Mouse (Mus musculus): Measurements from ENCODE around the gene Alox15.
"Not testable (repeated sequence)": the region's sequence is repeated elsewhere in the genome, so short reads cannot be mapped to it uniquely, and the experiment has no call there.

Gene Alox15

GRCm38 (mm10) chr11:70351868-70352267, at the start of gene Alox15:
TSS of gene Alox15 (minus strand) at chr11:70352031.
- DNase-seq (ENCODE audit: low read depth, low spot score): no peak

- peak; percentile 33 for DNase-seq (ENCODE audit: low read depth, low spot score)
Measured at GRCm38 (mm10) chr11:70389421-70389820, 37.6 kb upstream of the Alox15 start.

GRCm38 (mm10) chr11:70387436-70387835, 35.6 kb upstream of the Alox15 start:
- DNase-seq (ENCODE audit: low read depth, low spot score): no peak

- DNase-seq (ENCODE audit: low read depth, low spot score): no peak
Measured at GRCm38 (mm10) chr11:70384136-70384535, 32.3 kb upstream of the Alox15 start.

GRCm38 (mm10) chr11:70381330-70381729, 29.5 kb upstream of the Alox15 start:
- no peak for DNase-seq (ENCODE audit: low read depth, low spot score)

- no peak for DNase-seq (ENCODE audit: low read depth, low spot score)
Measured at GRCm38 (mm10) chr11:70380478-70381005, 28.7 kb upstream of the Alox15 start.

- peak; percentile 27 for DNase-seq (ENCODE audit: low read depth, low spot score)
Measured at GRCm38 (mm10) chr11:70376054-70376453, 24.2 kb upstream of the Alox15 start.

GRCm38 (mm10) chr11:70374302-70374701, 22.5 kb upstream of the Alox15 start:
- no peak for DNase-seq (ENCODE audit: low read depth, low spot score)

GRCm38 (mm10) chr11:70372849-70373557, 21.2 kb upstream of the Alox15 start:
- no peak for DNase-seq (ENCODE audit: low read depth, low spot score)

- no peak for DNase-seq (ENCODE audit: low read depth, low spot score)
Measured at GRCm38 (mm10) chr11:70372396-70372795, 20.6 kb upstream of the Alox15 start.

GRCm38 (mm10) chr11:70368626-70369025, 16.8 kb upstream of the Alox15 start:
- not testable (repeated sequence) for DNase-seq (ENCODE audit: low read depth, low spot score)

GRCm38 (mm10) chr11:70367701-70368100, 15.9 kb upstream of the Alox15 start:
- DNase-seq (ENCODE audit: low read depth, low spot score): not testable (repeated sequence)

GRCm38 (mm10) chr11:70348630-70349029, 3.2 kb downstream of the Alox15 start:
- DNase-seq (ENCODE audit: low read depth, low spot score): no peak

GRCm38 (mm10) chr11:70347861-70348260, 4.0 kb downstream of the Alox15 start:
- DNase-seq (ENCODE audit: low read depth, low spot score): no peak

GRCm38 (mm10) chr11:70345546-70345945, 6.3 kb downstream of the Alox15 start:
- DNase-seq (ENCODE audit: low read depth, low spot score): no peak

- DNase-seq (ENCODE audit: low read depth, low spot score): no peak
Measured at GRCm38 (mm10) chr11:70345061-70345460, 6.8 kb downstream of the Alox15 start.

GRCm38 (mm10) chr11:70339481-70339880, 12.3 kb downstream of the Alox15 start:
- no peak for DNase-seq (ENCODE audit: low read depth, low spot score)

GRCm38 (mm10) chr11:70334477-70334876, 17.4 kb downstream of the Alox15 start:
- DNase-seq (ENCODE audit: low read depth, low spot score): peak; percentile 48

- no peak for DNase-seq (ENCODE audit: low read depth, low spot score)
Measured at GRCm38 (mm10) chr11:70324726-70325125, 27.1 kb downstream of the Alox15 start.

- DNase-seq (ENCODE audit: low read depth, low spot score): peak; percentile 44
Measured at GRCm38 (mm10) chr11:70322528-70322927, 29.3 kb downstream of the Alox15 start, which contains the start of gene Alox12e. TSS of gene Alox12e (minus strand) at chr11:70322628.

GRCm38 (mm10) chr11:70321664-70322063, 30.2 kb downstream of the Alox15 start:
- peak; percentile 27 for DNase-seq (ENCODE audit: low read depth, low spot score)

GRCm38 (mm10) chr11:70319614-70320013, 32.2 kb downstream of the Alox15 start:
- DNase-seq (ENCODE audit: low read depth, low spot score): no peak

- peak; percentile 37 for DNase-seq (ENCODE audit: low read depth, low spot score)
Measured at GRCm38 (mm10) chr11:70313833-70314232, 38.0 kb downstream of the Alox15 start.

Data from brain, adult 2 months (tissue).